Mouse (Mus musculus): ENCODE results near the gene Il15ra.
A peak's percentile ranks its signal among the peaks of the same experiment; 100 is the strongest.

Gene Il15ra

DNA sequence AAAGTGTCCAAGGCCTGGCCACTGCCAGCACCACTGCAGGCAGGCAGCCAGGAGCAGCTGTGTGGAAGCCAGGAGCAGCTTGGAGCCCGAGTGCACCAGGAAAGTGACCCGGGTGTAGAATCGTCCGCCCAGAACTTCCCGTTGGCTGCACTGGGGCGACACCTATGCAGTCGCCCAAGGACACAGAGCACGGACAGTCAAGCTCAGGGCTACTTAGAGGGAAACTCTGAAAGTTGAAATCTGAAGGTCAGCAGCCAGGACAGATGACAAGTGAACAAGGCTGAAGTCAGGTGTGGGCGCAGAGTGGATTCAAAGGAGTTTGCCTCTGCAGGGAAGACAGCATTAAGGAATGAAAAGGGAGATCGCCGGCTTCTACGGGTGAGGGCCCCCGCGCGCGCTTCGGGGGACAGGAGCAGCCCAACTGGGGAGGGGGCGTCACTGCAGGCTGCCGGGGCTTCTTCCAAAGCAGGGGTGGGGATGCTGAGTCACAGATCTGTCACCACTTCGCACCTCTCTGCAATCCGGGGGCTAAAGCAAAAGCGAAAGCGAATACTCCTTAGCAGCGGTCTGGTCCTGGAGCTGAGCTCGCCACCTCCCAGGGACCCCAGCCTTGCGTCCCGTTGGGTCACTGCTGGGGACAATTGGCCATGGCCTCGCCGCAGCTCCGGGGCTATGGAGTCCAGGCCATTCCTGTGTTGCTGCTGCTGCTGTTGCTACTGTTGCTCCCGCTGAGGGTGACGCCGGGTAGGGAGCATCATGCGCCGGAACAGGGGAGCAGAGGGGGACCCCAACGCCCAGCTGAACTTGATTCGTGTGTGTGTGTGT, at the start of gene Il15ra:
Il15ra (plus strand) TSS at position 90 of the 825 bp plus-strand sequence.
- no peak for DNase-seq (ENCODE audit: low spot score)

DNA sequence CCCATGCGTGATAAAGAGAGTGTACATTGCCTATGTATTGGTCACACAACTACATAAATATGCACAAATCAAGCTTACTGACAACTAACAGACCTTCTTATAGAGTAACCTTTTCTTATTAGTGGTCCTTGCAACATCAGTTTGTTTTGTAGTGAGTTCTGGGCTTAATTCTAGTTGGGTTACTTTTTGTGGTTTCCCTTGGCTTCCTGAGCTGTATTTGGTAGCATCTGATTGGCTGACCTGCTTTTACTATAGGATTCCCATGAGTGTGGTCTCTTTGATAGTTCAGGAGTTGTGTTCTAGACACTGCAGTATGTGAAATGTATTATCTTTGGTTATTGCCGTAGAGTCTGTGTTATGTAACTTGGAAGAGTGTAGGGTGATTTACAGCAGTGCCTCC, 47.5 kb upstream of the Il15ra start:
- no peak for DNase-seq (ENCODE audit: low spot score)

DNA sequence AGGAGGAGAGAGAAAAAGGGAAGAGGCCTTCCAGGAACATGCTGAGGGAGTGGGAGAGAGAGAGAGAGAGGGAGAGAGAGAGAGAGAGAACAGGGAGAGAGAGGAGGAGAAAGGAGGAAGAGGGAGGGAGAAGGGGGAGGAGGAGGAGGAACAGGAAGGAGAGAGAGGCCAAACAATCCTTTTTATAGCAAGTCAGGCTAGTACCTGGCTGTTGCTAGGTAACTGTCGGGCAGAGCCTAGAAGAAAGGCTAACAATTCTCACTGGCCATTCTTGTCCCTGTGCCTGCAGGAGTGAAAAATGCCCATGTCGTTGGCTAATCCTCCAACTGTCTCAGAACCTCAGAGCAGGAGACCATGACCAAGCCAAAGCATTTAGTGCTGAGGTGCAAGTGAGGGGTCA, 45.8 kb upstream of the Il15ra start:
- no peak for DNase-seq (ENCODE audit: low spot score)

- DNase-seq (ENCODE audit: low spot score) = no peak
These were observed 42.8 kb upstream of the Il15ra start for GRCm38 (mm10) chr2:11662143-11662906.

DNA sequence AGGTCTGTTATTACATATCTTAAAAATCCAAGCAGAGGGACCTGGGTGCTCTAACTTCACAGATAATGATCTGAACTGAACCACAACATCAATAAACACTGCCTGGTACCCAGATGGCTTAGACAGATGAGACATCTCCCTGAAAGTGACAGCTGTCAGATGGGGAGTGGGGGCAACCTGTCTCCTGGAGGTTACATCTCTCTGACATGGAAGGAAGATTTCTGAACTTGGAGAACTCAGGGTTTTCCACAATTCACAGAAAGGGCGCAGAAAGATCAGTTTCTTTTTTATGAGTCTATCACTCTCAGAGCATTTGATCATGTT, 42.2 kb upstream of the Il15ra start:
- no peak for DNase-seq (ENCODE audit: low spot score)

DNA sequence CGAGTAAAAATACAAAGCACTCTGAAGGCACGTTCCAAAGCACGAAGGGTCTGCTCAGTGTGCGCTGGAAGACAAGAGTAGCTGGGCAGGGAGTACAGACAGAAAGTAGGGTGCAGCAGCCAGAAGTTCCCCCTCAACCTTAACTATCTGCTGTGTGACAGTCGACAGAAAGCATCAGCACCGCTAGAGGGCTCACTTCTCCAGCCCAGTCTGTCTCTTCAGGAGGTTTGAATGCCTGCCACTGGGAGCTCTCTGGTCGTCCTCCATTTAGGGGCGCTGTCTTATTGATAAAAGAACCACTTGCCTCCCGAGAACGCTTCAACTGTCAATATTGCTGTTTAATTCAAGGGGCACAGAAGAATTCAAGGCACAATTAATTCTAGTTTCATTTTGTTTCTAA, 41.1 kb upstream of the Il15ra start:
- DNase-seq (ENCODE audit: low spot score) = peak; percentile 72

DNA sequence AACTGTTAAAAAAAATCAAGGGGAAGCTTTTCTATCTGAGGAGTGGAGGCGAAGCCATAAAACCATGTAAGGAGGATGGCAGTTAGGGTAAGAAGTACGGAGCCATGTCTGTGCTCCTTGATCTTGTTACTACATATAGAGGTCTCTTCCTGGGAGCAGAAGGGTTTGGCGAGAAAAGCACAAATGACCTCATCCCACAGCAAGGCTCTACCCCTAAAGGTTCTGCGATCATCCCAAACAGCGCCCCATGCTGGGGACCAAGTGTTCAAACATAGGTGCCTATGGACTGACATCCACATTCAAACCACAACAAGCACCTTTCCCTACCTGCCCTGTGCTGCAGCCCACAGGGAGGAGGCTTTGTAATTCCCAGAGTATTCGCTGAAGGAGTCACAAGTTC, 40.7 kb upstream of the Il15ra start:
- no peak for DNase-seq (ENCODE audit: low spot score)

DNA sequence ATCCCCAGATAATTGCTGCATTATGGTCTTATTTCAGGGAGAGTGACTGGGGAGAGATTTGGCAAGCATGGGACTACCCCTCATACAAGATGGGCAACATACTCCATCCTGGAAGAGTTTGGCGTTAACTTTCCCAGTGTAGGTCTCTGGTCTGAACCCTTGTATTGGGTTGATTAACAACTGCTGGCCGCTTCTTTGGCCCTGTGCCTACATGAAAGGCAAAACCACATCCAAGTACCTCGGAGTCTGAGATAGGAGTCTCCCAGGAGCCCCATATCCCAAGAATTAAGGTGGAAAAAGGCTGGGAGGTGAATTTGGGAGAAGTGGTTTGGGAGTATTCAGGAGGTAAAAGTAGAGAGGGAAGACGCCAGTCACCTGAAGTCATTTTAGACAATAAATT, 40.3 kb upstream of the Il15ra start:
- no peak for DNase-seq (ENCODE audit: low spot score)

GRCm38 (mm10) chr2:11665326-11665725, 39.8 kb upstream of the Il15ra start:
- DNase-seq (ENCODE audit: low spot score) = no peak

DNA sequence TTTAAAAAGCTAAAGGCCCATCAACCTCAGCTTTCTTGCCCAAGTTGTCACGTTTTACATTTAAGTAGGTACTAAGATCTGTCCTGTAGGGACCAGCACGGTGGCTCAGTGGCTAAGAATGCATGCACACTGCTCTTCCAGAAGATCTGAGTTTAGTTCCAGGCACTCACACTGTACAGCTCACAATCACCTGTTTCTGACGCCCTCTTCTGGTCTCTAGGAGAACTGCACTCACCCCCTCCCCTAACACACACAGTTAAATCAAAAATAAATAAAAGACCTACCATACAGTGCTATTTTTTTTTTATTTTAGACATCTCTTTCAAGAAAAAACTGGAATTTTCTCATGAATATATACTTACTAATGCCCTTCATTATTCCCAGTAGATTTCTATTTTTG, 32.9 kb upstream of the Il15ra start:
- DNase-seq (ENCODE audit: low spot score) = no peak

- no peak for DNase-seq (ENCODE audit: low spot score)
These were observed 25.5 kb upstream of the Il15ra start for GRCm38 (mm10) chr2:11679626-11680025.

DNA sequence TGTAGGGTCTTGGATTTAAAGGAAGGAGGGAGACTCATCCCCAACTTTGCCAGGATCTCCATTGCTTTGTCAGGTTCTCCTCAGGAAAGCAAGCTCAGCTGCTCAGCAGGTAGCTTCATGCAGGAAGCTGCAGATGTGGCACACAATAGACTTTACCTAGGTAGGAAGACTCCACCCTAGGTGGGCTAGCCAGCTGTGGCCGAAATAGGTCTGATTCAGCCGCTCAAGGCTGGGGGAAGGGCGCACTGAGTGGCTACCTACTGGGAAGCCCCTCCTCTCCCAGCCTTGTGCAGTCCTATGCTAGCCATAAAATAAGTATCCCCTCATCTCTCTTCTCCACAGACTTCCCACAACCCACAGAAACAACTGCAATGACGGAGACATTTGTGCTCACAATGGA, 22.4 kb upstream of the Il15ra start:
- DNase-seq (ENCODE audit: low spot score) = no peak

DNA sequence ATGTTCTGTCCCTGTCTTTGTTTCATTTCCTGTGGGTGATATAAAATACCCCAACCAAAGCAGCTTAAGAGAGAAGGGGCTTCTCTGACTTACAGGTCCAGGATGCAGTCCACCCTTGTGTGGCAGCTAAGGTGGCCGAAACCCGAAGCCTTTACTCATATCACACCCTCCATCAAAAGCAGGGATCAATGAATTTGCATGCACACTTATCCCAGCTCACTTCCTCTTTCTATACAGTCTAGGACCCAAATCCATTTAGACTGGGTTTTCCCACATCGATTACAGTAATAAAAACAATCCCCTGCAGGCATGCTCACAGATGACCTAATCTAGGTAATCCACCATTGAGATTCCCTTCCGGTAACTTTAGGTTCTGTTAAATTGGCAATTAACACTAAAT, 18.6 kb upstream of the Il15ra start:
- DNase-seq (ENCODE audit: low spot score) = no peak

- DNase-seq (ENCODE audit: low spot score) = no peak
These were observed 17.7 kb upstream of the Il15ra start for GRCm38 (mm10) chr2:11687436-11687835.

DNA sequence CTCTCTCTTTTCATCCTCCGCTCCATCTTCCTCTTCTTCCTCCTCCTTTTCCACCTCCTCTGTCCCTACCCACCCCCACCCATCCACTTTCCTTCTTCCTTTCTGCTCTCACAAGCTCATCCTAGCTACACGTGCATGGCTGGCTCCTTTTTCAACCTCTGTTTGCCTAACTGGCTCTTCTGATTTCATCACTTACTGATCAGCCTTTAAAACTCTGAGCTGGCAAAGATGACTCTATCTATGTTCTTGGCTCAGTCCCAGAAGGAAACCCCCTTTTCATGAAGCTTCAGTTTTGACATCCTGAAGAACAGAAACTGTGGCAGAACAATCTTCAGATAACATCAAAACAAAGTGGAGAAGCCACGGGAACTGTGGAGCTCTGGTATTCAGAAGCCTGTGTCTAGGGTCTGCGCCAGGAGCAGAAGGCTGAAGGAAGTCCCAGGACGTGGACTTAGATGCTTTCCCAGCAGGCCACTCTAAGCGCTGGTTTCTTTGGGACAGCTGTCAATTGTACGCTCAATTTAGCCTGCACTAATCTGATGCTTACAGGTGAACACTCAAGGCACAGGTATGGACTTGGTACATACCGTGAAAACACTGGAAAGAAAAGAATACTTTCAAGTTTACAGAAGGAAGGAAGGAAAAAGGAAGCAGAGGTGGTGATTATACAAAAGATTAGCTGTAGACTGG, 14.7 kb upstream of the Il15ra start:
- DNase-seq (ENCODE audit: low spot score) = no peak

DNA sequence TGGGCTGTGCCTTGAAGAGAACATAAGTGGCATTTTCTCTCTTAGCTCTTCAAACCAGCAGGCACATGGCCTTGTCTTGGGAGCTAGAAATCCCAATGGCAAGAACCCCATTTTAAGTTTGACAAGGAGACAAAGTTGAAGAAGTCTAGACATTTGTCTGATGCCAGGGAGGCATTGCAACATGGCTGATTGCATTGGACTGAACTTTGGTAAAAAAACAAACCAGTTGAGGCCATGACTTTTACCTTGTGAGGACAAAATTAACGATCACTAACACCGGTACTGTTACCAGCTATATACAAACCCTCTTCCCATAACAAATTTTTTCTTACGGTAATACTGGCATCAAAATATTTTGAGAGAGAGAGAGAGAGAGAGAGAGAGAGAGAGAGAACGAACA, 11.7 kb upstream of the Il15ra start:
- no peak for DNase-seq (ENCODE audit: low spot score)

- DNase-seq (ENCODE audit: low spot score) = no peak
These were observed 11.0 kb upstream of the Il15ra start for GRCm38 (mm10) chr2:11694104-11694503.

DNA sequence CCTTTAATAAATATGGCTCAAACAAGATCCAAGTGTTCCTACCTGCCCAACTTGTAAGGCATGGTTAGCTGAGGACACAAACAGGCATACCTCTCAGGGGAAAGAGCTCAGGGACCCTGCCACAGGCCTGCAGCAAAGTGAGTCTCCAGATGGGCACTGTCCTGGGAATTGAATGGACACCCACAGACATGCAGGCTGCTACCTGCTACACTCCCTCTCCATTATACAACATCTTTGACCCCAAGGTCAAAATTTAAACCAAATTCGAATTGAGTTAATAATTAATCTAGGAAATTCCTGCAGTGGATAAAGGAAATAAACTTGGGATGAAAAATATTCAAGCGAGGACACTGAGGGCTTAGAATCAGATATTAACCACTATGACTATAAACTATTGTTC, 9.2 kb upstream of the Il15ra start:
- no peak for DNase-seq (ENCODE audit: low spot score)

DNA sequence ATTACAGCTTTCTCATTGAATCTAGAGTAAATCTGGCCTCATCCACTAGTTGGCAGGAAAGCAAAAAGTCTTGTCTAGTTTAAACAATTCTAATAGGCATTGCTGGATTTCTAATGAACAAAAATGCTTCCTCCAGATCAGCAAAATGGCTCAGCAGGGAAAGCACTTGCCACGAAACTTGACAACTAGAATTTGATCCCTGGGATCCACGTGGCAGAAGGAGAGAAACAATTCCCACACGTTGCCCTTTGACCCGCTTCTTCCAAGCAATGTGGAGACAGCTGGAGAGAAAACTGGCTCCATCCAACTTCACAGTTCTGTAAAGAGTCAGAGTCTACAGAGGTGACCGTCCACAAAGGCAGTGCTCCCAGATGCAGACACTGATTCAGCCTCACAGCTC, 6.1 kb upstream of the Il15ra start:
- no peak for DNase-seq (ENCODE audit: low spot score)

GRCm38 (mm10) chr2:11699905-11700304, 5.2 kb upstream of the Il15ra start:
- no peak for DNase-seq (ENCODE audit: low spot score)

- DNase-seq (ENCODE audit: low spot score) = no peak
These were observed 1.1 kb downstream of the Il15ra start for GRCm38 (mm10) chr2:11706030-11706745.

DNA sequence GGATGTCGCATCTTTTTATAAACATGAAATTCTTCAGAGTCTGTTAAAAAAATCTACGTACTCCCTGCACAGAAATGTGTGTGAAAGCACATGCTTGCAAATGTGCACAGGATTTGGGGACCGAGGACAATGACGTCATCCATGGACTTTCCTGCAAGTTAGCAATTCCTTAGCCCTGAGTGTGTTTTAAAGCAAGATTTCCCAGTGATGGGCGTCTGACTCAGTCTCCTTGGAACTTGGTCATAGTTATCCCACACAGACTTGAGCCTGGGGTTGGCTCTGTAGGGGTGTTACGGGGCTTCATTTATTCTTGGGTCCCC, 1.6 kb downstream of the Il15ra start:
- no peak for DNase-seq (ENCODE audit: low spot score)

DNA sequence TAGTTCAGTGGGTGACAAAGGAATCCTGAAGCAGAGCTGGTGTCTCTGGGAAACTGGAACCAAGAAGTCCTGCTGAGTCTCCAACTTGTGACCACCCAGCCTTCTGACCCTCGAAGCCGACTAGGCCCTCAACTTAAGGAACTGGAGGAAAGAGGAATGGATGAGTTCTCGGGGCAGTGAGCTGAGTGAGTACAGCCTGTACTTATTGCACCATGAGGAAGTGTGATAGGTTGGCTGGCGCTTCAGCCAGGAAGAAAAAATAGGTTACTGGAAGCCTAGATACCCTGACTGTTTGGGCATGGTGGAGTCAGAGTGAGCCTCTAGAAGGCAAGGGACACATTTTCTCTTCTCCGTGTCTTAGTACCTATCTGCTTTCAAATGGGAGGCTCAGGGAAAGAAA, 3.4 kb downstream of the Il15ra start:
- DNase-seq (ENCODE audit: low spot score) = no peak
